Mouse (Mus musculus) thymus, adult 2 months (tissue): ENCODE data around the gene Irgc1. TPM values are rescaled to one million over a fixed set of nuclear protein-coding genes. Genes with fewer than 3 reads are reported as not detected.

Experiments
- DNase-seq: peaks from one replicate; pipeline ENCODE4 v3.0.0; 2021
- H3K27ac ChIP-seq: fragments of 200-500 bp; 2 replicates; pipeline ENCODE4 v1.5.1; 2012; ENCODE audit warnings: low read length, control low read depth; ENCODE audit not compliant: control insufficient read depth, insufficient read depth
- H3K27me3 ChIP-seq: fragments of 200-500 bp; 2 replicates; pipeline ENCODE4 v1.6.1; 2012; ENCODE audit warnings: mild to moderate bottlenecking, low read length, moderate library complexity, mixed read lengths; ENCODE audit not compliant: control insufficient read depth, insufficient read depth
- H3K36me3 ChIP-seq: fragments of 200-500 bp; 2 replicates; pipeline ENCODE4 v1.6.1; 2012; ENCODE audit warnings: mild to moderate bottlenecking, low read length, moderate library complexity; ENCODE audit not compliant: control insufficient read depth, insufficient read depth
- H3K4me1 ChIP-seq: fragments of 200-500 bp; replicated peaks from 2 replicates; pipeline ENCODE4 v1.6.1; 2012; ENCODE audit warnings: low read length; ENCODE audit not compliant: control insufficient read depth, insufficient read depth
- H3K4me3 ChIP-seq: fragments of 200-500 bp; 2 replicates; pipeline ENCODE4 v1.5.1; 2012; ENCODE audit warnings: mild to moderate bottlenecking, low read length, control low read depth, moderate library complexity; ENCODE audit not compliant: control insufficient read depth, insufficient read depth
- CTCF ChIP-seq: fragments of 200-500 bp; IDR thresholded peaks from 2 replicates; pipeline ENCODE4 v1.5.1; 2012; ENCODE audit warnings: mild to moderate bottlenecking, control low read depth, low read length, moderate library complexity, borderline replicate concordance; ENCODE audit not compliant: control insufficient read depth, poor library complexity, insufficient read depth; ENCODE audit errors: extremely low read depth
- POLR2A ChIP-seq: fragments of 200-500 bp; IDR thresholded peaks from 2 replicates; pipeline ENCODE4 v1.6.1; 2012; ENCODE audit warnings: mild to moderate bottlenecking, low read length, control low read depth, moderate library complexity; ENCODE audit not compliant: control insufficient read depth, poor library complexity, insufficient read depth; ENCODE audit errors: extremely low read depth
- WGBS: fragments of 180-500 bp; shearing (Covaris S2); methylation state at CpG from one replicate; pipeline ENCODE4 v1.1.7; 2018; 5-methylcytosine and 5-hydroxymethylcytosine counted together
- polyA plus RNA-seq: library from polyadenylated mRNA; depleted of rRNA; stranded (reverse); fragments of >200 nt; gene quantifications from 2 replicates; pipeline ENCODE4 v1.2.3, GENCODE M21; 2012

Gene Irgc1
- polyA plus RNA-seq, 1 experiment = 3.0 TPM

GRCm38 (mm10) chr7:24479685-24480084 lies 27.6 kb upstream of the Irgc1 start:
- TF ChIP-seq POLR2A = no peak
- TF ChIP-seq CTCF = no peak
- peaks cover 11% of the 10 kb centered on the region; the same call in 1 of the 2 replicates for H3K27me3 ChIP-seq
- H3K36me3 ChIP-seq = no peaks in the 10 kb centered on the region
- H3K27ac ChIP-seq = no peak overlapping the region
- WGBS = 97% methylated on average over 2 of the region's 2 CpGs
- H3K4me3 ChIP-seq = no peak overlapping the region
- peaks cover 7% of the 10 kb centered on the region for H3K4me1 ChIP-seq
- DNase-seq = no peak

- no peak overlapping the region for H3K4me3 ChIP-seq
- TF ChIP-seq POLR2A (no peak), CTCF (no peak)
- H3K4me1 ChIP-seq = peaks cover 7% of the 10 kb centered on the region
- peaks cover 11% of the 10 kb centered on the region; the same call in 1 of the 2 replicates for H3K27me3 ChIP-seq
- 94% methylated on average over 5 of the region's 5 CpGs for WGBS
- H3K36me3 ChIP-seq = no peaks in the 10 kb centered on the region
- no peak overlapping the region for H3K27ac ChIP-seq
- DNase-seq = no peak
These were observed 26.8 kb upstream of the Irgc1 start for GRCm38 (mm10) chr7:24478911-24479310.

GRCm38 (mm10) chr7:24476856-24477255 lies 24.8 kb upstream of the Irgc1 start:
- Histone ChIP-seq H3K27me3 (peaks cover 5% of the 10 kb centered on the region; the same call in 1 of the 2 replicates), H3K36me3 (no peaks in the 10 kb centered on the region), H3K4me3 (no peak overlapping the region), H3K27ac (no peak overlapping the region), H3K4me1 (peaks cover 7% of the 10 kb centered on the region)
- no peak for TF ChIP-seq CTCF
- no peak for TF ChIP-seq POLR2A
- WGBS = 95% methylated on average over 7 of the region's 7 CpGs
- DNase-seq = no peak

- Histone ChIP-seq H3K4me3 (no peak overlapping the region), H3K4me1 (peaks cover 3% of the 10 kb centered on the region), H3K36me3 (no peaks in the 10 kb centered on the region), H3K27ac (no peak overlapping the region), H3K27me3 (peaks cover 1% of the 10 kb centered on the region; the same call in 1 of the 2 replicates)
- 95% methylated on average over 8 of the region's 8 CpGs for WGBS
- no peak for DNase-seq
- TF ChIP-seq CTCF = no peak
- TF ChIP-seq POLR2A = no peak
These were observed 24.2 kb upstream of the Irgc1 start for GRCm38 (mm10) chr7:24476338-24476737.

- no peaks in the 10 kb centered on the region for H3K36me3 ChIP-seq
- no peaks in the 10 kb centered on the region for H3K4me1 ChIP-seq
- no peak overlapping the region for H3K4me3 ChIP-seq
- TF ChIP-seq CTCF (0 out of 2 replicates have a peak, but pooled peaks have one; percentile 25), POLR2A (no peak)
- no peak overlapping the region for H3K27ac ChIP-seq
- H3K27me3 ChIP-seq = no peaks in the 10 kb centered on the region
- WGBS = 94% methylated on average over 21 of the region's 21 CpGs
- DNase-seq = no peak
These were observed 22.9 kb upstream of the Irgc1 start for GRCm38 (mm10) chr7:24474811-24475506.

- peak; percentile 68 for DNase-seq
- Histone ChIP-seq H3K4me1 (no peaks in the 10 kb centered on the region), H3K27me3 (no peaks in the 10 kb centered on the region), H3K4me3 (no peak overlapping the region), H3K27ac (no peak overlapping the region), H3K36me3 (no peaks in the 10 kb centered on the region)
- TF ChIP-seq CTCF (peak; percentile 71; the same call in 1 of the 2 replicates), POLR2A (no peak)
- 71% methylated on average over 10 of the region's 10 CpGs for WGBS
These were observed 21.9 kb upstream of the Irgc1 start for GRCm38 (mm10) chr7:24473913-24474529.
